Mouse (Mus musculus) kidney, adult 2 months (tissue): ENCODE data around the gene Vps13c.

Experiments
- CTCF ChIP-seq: fragments of 200-500 bp; conservative IDR thresholded peaks from 2 replicates; pipeline ENCODE4 v1.5.1; 2011; ENCODE audit warnings: low read depth, mild to moderate bottlenecking, control low read depth, low read length, moderate library complexity, mixed read lengths; ENCODE audit not compliant: insufficient read depth, insufficient read length
- POLR2A ChIP-seq: fragments of 200-500 bp; IDR thresholded peaks from one replicate; pipeline ENCODE4 v1.6.1; 2011; ENCODE audit warnings: low read depth, low read length, control low read depth

GRCm38 (mm10) chr9:67875337-67875736 lies 35.1 kb downstream of the Vps13c start:
- no peak for TF ChIP-seq POLR2A
- peak; percentile 87 for TF ChIP-seq CTCF
